Mouse (Mus musculus) layer of hippocampus, postnatal 36 days (tissue): ENCODE data around the gene Fuca2. TPM values are rescaled to one million over a fixed set of nuclear protein-coding genes. Genes with fewer than 3 reads are reported as not detected.
"Not testable (repeated sequence)": the region's sequence is repeated elsewhere in the genome, so short reads cannot be mapped to it uniquely, and the experiment has no call there.

Experiments used
- DNase-seq, 2 experiments: peaks; one replicate each; pipeline ENCODE4 v3.0.0; 2022
- total RNA-seq, 2 experiments: library from RNA; stranded (reverse); gene quantifications; 2 replicates each; pipeline ENCODE4 v1.2.3; 2021

Fuca2 gene
- total RNA-seq = 10 to 100 TPM; 41.8 to 45.7 TPM

GRCm38 (mm10) chr10:13499331-13499730 lies at the start of gene Fuca2:
Gene Fuca2, plus strand, starts transcription at chr10:13499540.
- no peak for DNase-seq

DNA sequence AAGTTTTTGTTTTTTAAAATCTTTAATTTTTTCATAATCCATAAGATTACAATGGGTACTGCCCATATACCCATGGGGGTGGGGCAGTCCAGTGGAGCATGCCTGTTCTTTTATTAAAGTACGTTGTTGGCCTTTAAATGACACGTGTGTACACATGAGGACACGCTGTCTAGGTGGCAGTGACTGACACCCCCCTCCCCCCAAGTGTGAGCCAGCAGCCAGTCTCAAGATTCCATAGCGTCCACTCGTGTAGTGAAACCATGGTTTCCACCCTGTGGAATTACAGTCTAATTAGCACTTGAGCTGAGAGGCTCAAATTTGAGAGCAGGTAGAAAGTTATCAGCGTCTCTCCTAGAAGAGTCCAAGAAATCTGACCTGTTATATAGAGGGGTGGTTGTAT lies 47.7 kb upstream of the Fuca2 start:
- DNase-seq = no peak

- DNase-seq = no peak
Observed at GRCm38 (mm10) chr10:13453200-13453990, 45.9 kb upstream of the Fuca2 start.

- DNase-seq = not testable (repeated sequence)
Observed at GRCm38 (mm10) chr10:13464295-13464694, 35.0 kb upstream of the Fuca2 start.

DNA sequence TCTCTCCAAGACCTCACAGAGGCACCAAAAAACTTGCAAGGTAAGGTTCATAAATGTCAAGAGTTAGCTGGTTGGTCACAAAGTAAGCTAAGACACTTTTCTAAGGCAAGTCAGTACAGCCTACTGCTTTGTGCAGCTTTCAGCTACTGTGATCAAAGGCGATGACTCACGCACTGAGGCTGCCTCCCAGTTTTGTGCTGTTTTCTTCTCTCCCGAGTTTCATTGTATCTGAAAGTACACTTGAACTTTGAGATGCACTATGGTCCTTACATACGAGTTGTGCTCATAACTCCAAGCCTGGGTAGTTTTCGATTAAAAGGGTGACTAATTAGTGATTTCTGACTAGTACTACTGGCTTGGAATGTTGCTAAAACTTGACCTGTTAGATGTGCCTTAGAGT lies 32.4 kb upstream of the Fuca2 start:
- no peak for DNase-seq

GRCm38 (mm10) chr10:13468025-13468529 lies 31.3 kb upstream of the Fuca2 start:
- not testable (repeated sequence) for DNase-seq

DNA sequence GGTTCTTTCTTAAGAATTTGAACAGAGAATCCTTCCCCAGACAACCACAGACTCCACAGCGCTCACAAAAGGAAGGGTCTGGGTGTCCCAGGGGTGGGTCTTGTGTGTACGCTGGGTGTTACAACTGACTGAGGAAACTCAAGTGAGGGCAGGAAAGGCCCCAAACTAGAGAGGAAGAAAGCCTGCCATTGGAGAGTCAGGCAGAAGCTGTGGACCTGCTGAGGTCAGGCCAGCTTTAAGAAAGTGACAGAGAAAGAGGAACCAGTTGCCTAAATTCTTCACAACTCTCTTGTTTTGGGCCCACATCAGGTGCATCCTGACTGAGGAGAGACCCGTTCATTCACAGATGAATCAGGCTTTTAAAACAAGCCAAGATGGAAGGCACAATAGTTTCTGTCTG lies 29.1 kb upstream of the Fuca2 start:
- no peak for DNase-seq

DNA sequence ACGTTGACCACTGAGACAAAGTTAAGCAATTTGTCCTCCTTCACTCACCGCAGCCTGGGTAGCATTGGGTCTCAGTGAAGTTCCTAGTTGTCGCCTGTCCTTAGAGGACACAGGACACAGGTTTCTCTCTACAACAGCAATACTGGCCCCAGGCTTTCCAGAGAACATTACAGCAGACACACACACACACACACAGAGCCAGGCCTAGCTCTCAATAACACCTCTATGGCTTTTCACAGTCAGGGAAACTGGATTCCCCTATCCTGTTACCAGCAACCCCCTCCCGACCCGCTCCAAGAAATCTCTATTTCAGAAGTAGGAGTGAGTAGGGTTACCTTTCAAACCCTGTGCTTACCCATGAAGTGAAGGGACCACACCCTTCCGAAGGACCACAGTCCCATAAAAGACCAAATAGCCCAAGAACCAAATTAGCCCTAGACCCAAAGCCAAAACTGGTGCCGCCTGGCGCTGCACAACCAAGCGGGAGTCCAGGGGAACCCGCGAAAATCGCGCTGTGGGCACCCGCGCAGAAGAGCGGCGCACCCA lies 26.0 kb upstream of the Fuca2 start:
- DNase-seq = peak in 1 of 2 experiments; percentile 7

DNA sequence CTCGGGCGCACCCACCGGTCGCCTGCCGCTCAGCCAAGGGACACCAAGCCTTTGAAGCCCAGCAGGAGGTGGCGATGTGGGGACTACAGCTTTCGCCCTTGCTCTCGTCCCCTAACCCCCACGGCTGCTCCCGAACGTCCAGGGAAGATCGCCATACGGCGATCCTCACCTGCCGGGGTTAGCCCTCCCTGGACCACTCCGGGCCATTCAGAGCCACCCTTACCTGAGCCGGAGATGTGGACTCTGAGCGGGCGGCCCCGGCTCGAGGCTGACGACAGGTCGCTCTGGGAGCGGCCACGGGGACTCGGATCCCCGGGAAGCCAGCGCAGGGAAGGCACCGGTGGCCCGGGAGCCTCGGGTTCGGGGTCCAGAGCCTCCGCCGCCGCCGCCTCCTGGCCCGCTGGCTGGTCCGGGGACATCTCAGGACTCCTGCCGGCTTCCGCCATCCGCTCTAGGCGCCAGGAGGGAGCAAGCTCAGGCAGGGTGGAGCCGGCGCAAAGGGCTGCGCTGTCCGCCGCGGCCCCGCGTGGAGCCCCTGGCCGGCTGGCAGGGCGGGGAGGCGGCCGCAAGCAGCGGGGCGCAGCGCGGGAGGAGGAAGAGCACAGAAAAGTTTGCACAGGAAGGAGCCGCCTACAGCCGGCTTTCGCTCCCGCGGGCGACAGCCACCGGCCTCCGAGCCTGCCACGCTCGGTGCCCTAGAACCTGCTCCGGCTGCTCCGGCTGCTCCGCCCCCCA lies 25.3 kb upstream of the Fuca2 start, which contains the start of gene Phactr2:
TSS of gene Phactr2 (minus strand) at position 580 of the 735 bp plus-strand sequence.
- DNase-seq = peak; percentile 12 to 16

GRCm38 (mm10) chr10:13474568-13474955 lies 24.8 kb upstream of the Fuca2 start:
- no peak for DNase-seq

GRCm38 (mm10) chr10:13475121-13475520 lies 24.2 kb upstream of the Fuca2 start:
- DNase-seq = no peak

DNA sequence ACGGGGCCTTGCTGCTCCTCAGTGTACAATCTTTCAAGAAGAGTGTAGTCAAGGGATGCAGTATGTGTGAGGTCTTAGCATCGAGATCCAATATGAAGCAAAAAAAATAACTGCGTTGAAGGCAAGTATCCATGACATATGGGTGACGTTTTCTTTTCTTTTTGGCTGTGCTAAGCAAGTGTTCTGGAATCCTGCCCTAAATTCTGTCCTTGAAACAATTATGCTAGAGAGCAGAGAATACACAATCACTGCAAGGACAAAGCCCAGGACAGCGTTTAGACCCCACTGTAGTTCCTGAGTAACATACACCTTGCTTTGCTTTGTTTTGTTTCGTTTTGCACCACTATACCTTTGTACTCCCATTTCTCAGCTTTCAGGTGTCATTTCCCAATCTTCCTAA lies 20.0 kb upstream of the Fuca2 start:
- no peak for DNase-seq

DNA sequence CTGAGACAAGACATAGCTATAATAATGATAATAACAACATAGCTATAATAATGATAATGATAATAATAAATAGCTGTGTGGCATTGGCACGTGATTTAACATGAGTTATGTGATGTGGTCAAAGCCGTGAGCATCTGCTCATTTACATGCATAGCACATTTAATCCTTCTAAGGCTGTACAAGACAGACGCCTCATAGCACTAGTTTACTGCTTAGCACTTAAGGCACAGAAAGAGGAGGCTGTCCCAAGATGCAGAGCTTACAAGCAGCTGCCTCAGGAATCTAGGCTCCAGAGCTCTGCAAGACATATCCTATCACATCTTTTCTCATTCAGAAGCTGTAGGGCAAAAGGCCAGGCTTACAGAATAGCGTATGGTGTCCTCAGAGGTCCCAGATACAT lies 13.4 kb upstream of the Fuca2 start:
- DNase-seq = no peak

- no peak for DNase-seq
Observed at GRCm38 (mm10) chr10:13489671-13490070, 9.7 kb upstream of the Fuca2 start.

GRCm38 (mm10) chr10:13493978-13494686 lies 5.2 kb upstream of the Fuca2 start:
- no peak for DNase-seq

DNA sequence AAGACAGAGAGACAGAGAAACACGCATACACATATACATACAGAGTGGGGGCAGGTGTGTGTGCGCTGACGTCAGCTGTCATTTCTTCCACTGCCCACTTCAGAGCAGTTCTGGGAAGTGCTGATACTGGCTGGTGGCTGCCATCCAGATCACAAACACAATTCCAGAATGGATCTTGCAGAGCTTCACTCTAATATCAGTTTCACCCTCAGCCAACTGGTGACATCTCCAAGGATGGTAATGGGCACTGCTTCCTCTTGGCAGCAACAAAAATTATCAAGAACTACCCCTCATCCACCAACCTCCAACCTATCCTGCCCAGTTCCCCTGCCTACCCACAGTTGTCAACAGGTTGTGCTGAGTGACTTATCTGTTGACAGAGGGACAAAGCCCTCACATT lies 3.0 kb upstream of the Fuca2 start:
- no peak for DNase-seq

DNA sequence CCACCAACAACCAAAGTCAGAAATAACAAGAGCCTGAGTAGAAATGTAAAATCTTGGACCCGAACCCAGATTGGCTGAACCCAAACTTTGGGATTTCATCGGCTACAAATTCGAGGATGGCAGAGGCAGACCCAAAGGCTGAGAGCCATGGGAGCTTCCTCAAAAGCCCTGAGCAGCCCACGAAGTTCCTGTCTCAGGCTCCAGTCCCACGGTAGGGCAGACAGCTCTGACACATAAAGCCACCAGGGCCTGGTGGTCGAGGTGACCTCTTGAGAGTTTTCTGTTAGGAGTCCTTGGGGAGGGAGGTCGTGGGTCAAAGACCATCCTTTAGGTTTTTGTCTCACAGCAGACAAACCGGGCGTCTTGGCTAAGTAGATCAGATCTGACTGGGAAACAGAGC lies 1.1 kb downstream of the Fuca2 start:
- DNase-seq = no peak

GRCm38 (mm10) chr10:13500938-13501496 lies 1.7 kb downstream of the Fuca2 start:
- DNase-seq = peak; percentile 87

DNA sequence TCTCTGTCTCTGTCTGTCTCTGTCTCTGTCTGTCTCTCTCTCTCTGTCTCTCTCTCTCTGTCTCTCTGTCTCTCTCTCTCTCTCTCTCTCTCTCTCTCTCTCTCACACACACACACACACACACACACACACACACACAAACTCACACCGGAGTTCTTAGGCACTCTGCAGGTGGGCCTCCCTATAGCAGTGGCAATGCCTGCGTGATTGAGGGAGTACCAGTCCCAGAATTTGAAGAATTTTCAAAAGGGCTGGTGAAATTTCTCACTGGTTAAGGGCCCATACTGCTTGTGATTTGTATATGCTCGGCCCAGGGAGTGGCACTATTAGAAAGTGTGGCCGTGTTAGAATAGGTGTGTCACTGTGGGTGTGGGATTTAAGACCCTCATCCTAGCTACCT lies 2.2 kb downstream of the Fuca2 start:
- not testable (repeated sequence) for DNase-seq

DNA sequence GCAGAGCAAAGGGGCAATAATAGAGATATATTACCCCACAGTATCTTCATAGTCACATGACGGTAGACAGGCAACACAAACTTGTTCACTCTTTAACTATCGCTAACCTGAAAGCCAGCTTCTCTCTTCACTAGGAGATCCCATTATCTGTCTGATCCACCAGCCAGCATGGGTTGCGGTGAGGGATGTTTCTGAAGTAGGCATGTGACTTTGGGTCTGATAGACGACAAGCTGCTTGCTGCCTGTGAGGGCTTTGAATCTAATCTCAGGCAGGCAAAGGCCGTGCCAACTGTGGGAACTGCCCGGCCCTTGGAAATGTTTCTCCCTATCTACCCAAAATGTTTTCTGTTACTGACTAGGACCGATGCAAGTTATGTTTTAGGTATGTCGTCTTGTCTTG lies 3.0 kb downstream of the Fuca2 start:
- DNase-seq = no peak

GRCm38 (mm10) chr10:13521857-13522256 lies 22.5 kb downstream of the Fuca2 start:
- no peak for DNase-seq

- no peak for DNase-seq
Observed at GRCm38 (mm10) chr10:13528155-13528554, 28.8 kb downstream of the Fuca2 start.
